Mouse (Mus musculus) 3T3-L1 (cell line): ENCODE measurements at regions not wholly inside any gene's neighbourhood (a gene's known extent, or its start where the extent isn't known, plus 50 kb on each side); places are given as distances from the start of the nearest gene placed in this dataset.
A peak's percentile ranks its signal among the peaks of the same experiment; 100 is the strongest.

Experiments used
- DNase-seq: peaks from one replicate; pipeline ENCODE4 v3.0.0-alpha.2; 2015; ENCODE audit warnings: low read depth, low spot score

GRCm38 (mm10) chr11:92405818-92406217 lies 692.0 kb upstream of the Car10 start:
- peak; percentile 56 for DNase-seq

- DNase-seq: no peak
Measured at GRCm38 (mm10) chr11:92451372-92451771, 646.5 kb upstream of the Car10 start.

- DNase-seq: peak; percentile 77
Measured at GRCm38 (mm10) chr11:92495291-92495690, 602.5 kb upstream of the Car10 start.
